Mouse (Mus musculus): Measurements from ENCODE around the gene Akap12. TPM values are rescaled to one million over a fixed set of nuclear protein-coding genes. Genes with fewer than 3 reads are reported as not detected.

Akap12 gene
- polyA plus RNA-seq, 1 experiment from 2014 or later, result 53.7 TPM

- no peak for ATAC-seq (replicated peaks; ENCODE audit: low FRiP score, low read depth)
- no peaks in the 10 kb centered on the region for H3K27me3 ChIP-seq (ENCODE audit: insufficient read depth, low read length)
- H3K9ac ChIP-seq (ENCODE audit: low read depth, low read length), result no peak overlapping the region
- no peak for TF ChIP-seq CTCF (IDR thresholded peaks at IDR 0.05; ENCODE audit: low read depth)
- no peak for DNase-seq (ENCODE audit: low spot score)
- no peak overlapping the region for H3K4me3 ChIP-seq (replicated peaks; ENCODE audit: low read depth, low read length)
- no peaks in the 10 kb centered on the region for H3K36me3 ChIP-seq (ENCODE audit: insufficient read depth, low read length)
- no peaks in the 10 kb centered on the region for H3K9me3 ChIP-seq (replicated peaks; ENCODE audit: low read length)
- no peak overlapping the region for H3K27ac ChIP-seq
- H3K4me1 ChIP-seq (replicated peaks; ENCODE audit: insufficient read depth, low read length), result no peaks in the 10 kb centered on the region; the same call in 1 of the 2 replicates
- 80% methylated on average over 9 of the region's 9 CpGs for WGBS
- no peak overlapping the region for H3K4me2 ChIP-seq (ENCODE audit: low read length)
These were observed 4.7 kb upstream of the Akap12 start for GRCm38 (mm10) chr10:4261359-4261952.

GRCm38 (mm10) chr10:4265641-4266040 lies 539 bp upstream of the Akap12 start:
- Histone ChIP-seq H3K4me2 (ENCODE audit: low read length) (peak overlapping the region; percentile 94), H3K9me3 (replicated peaks; ENCODE audit: low read length) (no peaks in the 10 kb centered on the region), H3K4me1 (replicated peaks; ENCODE audit: insufficient read depth, low read length) (no peaks in the 10 kb centered on the region; the same call in 1 of the 2 replicates), H3K27me3 (ENCODE audit: insufficient read depth, low read length) (no peaks in the 10 kb centered on the region), H3K4me3 (replicated peaks; ENCODE audit: low read depth, low read length) (peak overlapping the region; percentile 72), H3K9ac (ENCODE audit: low read depth, low read length) (peak overlapping the region; percentile 75; the same call in 1 of the 2 replicates), H3K27ac (peak overlapping the region; percentile 62; the same call in 1 of the 2 replicates), H3K36me3 (ENCODE audit: insufficient read depth, low read length) (no peaks in the 10 kb centered on the region)
- TF ChIP-seq CTCF (IDR thresholded peaks at IDR 0.05; ENCODE audit: low read depth), result no peak
- ATAC-seq (replicated peaks; ENCODE audit: low FRiP score, low read depth) (no peak; the same call in 1 of the 2 replicates), DNase-seq (ENCODE audit: low spot score) (peak; percentile 36)
- 5% methylated on average over 13 of the region's 13 CpGs for WGBS

GRCm38 (mm10) chr10:4266931-4267310 lies 741 bp downstream of the Akap12 start:
- WGBS, result 2% methylated on average over 11 of the region's 11 CpGs
- no peaks in the 10 kb centered on the region for H3K36me3 ChIP-seq (ENCODE audit: insufficient read depth, low read length)
- H3K27ac ChIP-seq, result peak overlapping the region; percentile 62; the same call in 1 of the 2 replicates
- H3K27me3 ChIP-seq (ENCODE audit: insufficient read depth, low read length), result no peaks in the 10 kb centered on the region
- peak overlapping the region; percentile 75 for H3K9ac ChIP-seq (ENCODE audit: low read depth, low read length)
- peak overlapping the region; percentile 94 for H3K4me2 ChIP-seq (ENCODE audit: low read length)
- ATAC-seq (replicated peaks; ENCODE audit: low FRiP score, low read depth) (peak; percentile 6; the same call in 1 of the 2 replicates), DNase-seq (ENCODE audit: low spot score) (peak; percentile 45)
- no peaks in the 10 kb centered on the region for H3K9me3 ChIP-seq (replicated peaks; ENCODE audit: low read length)
- peak overlapping the region; percentile 72 for H3K4me3 ChIP-seq (replicated peaks; ENCODE audit: low read depth, low read length)
- H3K4me1 ChIP-seq (replicated peaks; ENCODE audit: insufficient read depth, low read length), result no peaks in the 10 kb centered on the region; the same call in 1 of the 2 replicates
- TF ChIP-seq CTCF (IDR thresholded peaks at IDR 0.05; ENCODE audit: low read depth), result no peak; the same call in 1 of the 2 replicates

- Histone ChIP-seq H3K27me3 (ENCODE audit: insufficient read depth, low read length) (no peaks in the 10 kb centered on the region), H3K27ac (no peak overlapping the region), H3K4me2 (ENCODE audit: low read length) (peak overlapping the region; percentile 94), H3K9ac (ENCODE audit: low read depth, low read length) (peak overlapping the region; percentile 75; the same call in 1 of the 2 replicates), H3K4me3 (replicated peaks; ENCODE audit: low read depth, low read length) (peak overlapping the region; percentile 72), H3K9me3 (replicated peaks; ENCODE audit: low read length) (no peaks in the 10 kb centered on the region), H3K4me1 (replicated peaks; ENCODE audit: insufficient read depth, low read length) (no peaks in the 10 kb centered on the region; the same call in 1 of the 2 replicates), H3K36me3 (ENCODE audit: insufficient read depth, low read length) (no peaks in the 10 kb centered on the region)
- DNase-seq (ENCODE audit: low spot score), result no peak
- no peak for ATAC-seq (replicated peaks; ENCODE audit: low FRiP score, low read depth)
- 75% methylated on average over 7 of the region's 7 CpGs for WGBS
- no peak for TF ChIP-seq CTCF (IDR thresholded peaks at IDR 0.05; ENCODE audit: low read depth)
These were observed 1.3 kb downstream of the Akap12 start for GRCm38 (mm10) chr10:4267481-4267880.

- H3K27me3 ChIP-seq (ENCODE audit: insufficient read depth, low read length), result no peaks in the 10 kb centered on the region
- ATAC-seq (replicated peaks; ENCODE audit: low FRiP score, low read depth) (no peak), DNase-seq (ENCODE audit: low spot score) (no peak)
- no peak for TF ChIP-seq CTCF (IDR thresholded peaks at IDR 0.05; ENCODE audit: low read depth)
- no peaks in the 10 kb centered on the region for H3K9me3 ChIP-seq (replicated peaks; ENCODE audit: low read length)
- 91% methylated on average over 7 of the region's 7 CpGs for WGBS
- H3K4me3 ChIP-seq (replicated peaks; ENCODE audit: low read depth, low read length), result no peak overlapping the region
- no peak overlapping the region for H3K27ac ChIP-seq
- H3K36me3 ChIP-seq (ENCODE audit: insufficient read depth, low read length), result no peaks in the 10 kb centered on the region
- peak overlapping the region; percentile 94; the same call in 1 of the 2 replicates for H3K4me2 ChIP-seq (ENCODE audit: low read length)
- H3K4me1 ChIP-seq (replicated peaks; ENCODE audit: insufficient read depth, low read length), result no peaks in the 10 kb centered on the region; the same call in 1 of the 2 replicates
- no peak overlapping the region for H3K9ac ChIP-seq (ENCODE audit: low read depth, low read length)
These were observed 2.0 kb downstream of the Akap12 start for GRCm38 (mm10) chr10:4268140-4268539.

GRCm38 (mm10) chr10:4275572-4275971 lies 9.4 kb downstream of the Akap12 start:
- 90% methylated on average over 10 of the region's 10 CpGs for WGBS
- Histone ChIP-seq H3K36me3 (ENCODE audit: insufficient read depth, low read length) (no peaks in the 10 kb centered on the region), H3K27ac (no peak overlapping the region), H3K9ac (ENCODE audit: low read depth, low read length) (no peak overlapping the region), H3K4me3 (replicated peaks; ENCODE audit: low read depth, low read length) (no peak overlapping the region), H3K9me3 (replicated peaks; ENCODE audit: low read length) (no peaks in the 10 kb centered on the region), H3K4me1 (replicated peaks; ENCODE audit: insufficient read depth, low read length) (peaks cover 4% of the 10 kb centered on the region; the same call in 1 of the 2 replicates), H3K27me3 (ENCODE audit: insufficient read depth, low read length) (no peaks in the 10 kb centered on the region), H3K4me2 (ENCODE audit: low read length) (no peak overlapping the region)
- no peak for TF ChIP-seq CTCF (IDR thresholded peaks at IDR 0.05; ENCODE audit: low read depth)
- ATAC-seq (replicated peaks; ENCODE audit: low FRiP score, low read depth) (no peak), DNase-seq (ENCODE audit: low spot score) (no peak)
